Mouse (Mus musculus) megakaryocyte, embryonic 14.5 days (primary cell): ENCODE data around the gene Esm1.

Experiments used
- FLI1 ChIP-seq: IDR thresholded peaks from 2 replicates; pipeline ENCODE4 v1.6.1; 2012; ENCODE audit warnings: low read length, inconsistent platforms, mixed read lengths
- GATA1 ChIP-seq: IDR thresholded peaks from 3 replicates; pipeline ENCODE4 v1.6.1; 2012; ENCODE audit warnings: mixed read lengths, low read length, inconsistent platforms, borderline replicate concordance

DNA sequence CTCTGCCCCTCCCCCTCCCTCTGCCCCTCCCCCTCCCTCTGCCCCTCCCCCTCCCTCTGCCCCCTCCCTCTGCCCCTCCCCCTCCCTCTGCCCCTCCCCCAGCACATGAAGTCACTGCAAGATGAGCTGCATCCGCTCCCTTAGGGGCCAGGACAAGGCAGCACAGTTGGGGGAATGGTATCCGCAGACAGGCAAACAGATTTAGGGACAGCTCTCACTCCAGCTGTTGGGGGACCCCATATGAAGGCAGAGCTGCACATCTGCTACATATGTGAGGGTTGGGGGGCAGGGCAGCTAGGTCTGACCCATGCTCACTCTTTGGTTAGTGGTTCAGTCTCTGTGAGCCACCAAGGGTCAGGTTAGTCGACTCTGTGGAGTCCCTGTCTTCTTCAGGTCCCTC lies 10.1 kb upstream of the Esm1 start:
- TF ChIP-seq GATA1: no peak
- TF ChIP-seq FLI1: no peak
